Mouse (Mus musculus) spleen, adult 2 months (tissue): Measurements from ENCODE around the gene Agpat3. TPM values are rescaled to one million over a fixed set of nuclear protein-coding genes. Genes with fewer than 3 reads are reported as not detected.

ENCODE experiments used
- DNase-seq, 2 experiments: peaks; one replicate each; pipeline versions ENCODE4 v3.0.0 to v3.0.0-alpha.2; 2012 to 2021; ENCODE audit warnings: low spot score in 2 of 2, low read depth in 1 of 2
- H3K27ac ChIP-seq: fragments of 200-500 bp; 2 replicates; pipeline ENCODE4 v1.5.1; 2012; ENCODE audit warnings: low read length, inconsistent platforms; ENCODE audit not compliant: insufficient read depth
- H3K27me3 ChIP-seq: fragments of 200-500 bp; 2 replicates; pipeline ENCODE4 v1.6.1; 2012; ENCODE audit warnings: mild to moderate bottlenecking, moderate library complexity, low read length, inconsistent platforms; ENCODE audit not compliant: control insufficient read depth, insufficient read depth
- H3K36me3 ChIP-seq: fragments of 200-500 bp; 2 replicates; pipeline ENCODE4 v1.6.1; 2012; ENCODE audit warnings: mild to moderate bottlenecking, low read length, inconsistent platforms; ENCODE audit not compliant: control insufficient read depth, insufficient read depth
- H3K4me1 ChIP-seq: fragments of 200-500 bp; 2 replicates; pipeline ENCODE4 v1.6.1; 2011; ENCODE audit warnings: inconsistent platforms; ENCODE audit not compliant: control insufficient read depth, insufficient read depth, insufficient read length
- H3K4me3 ChIP-seq: fragments of 200-500 bp; 2 replicates; pipeline ENCODE4 v1.5.1; 2011; ENCODE audit warnings: mild to moderate bottlenecking, inconsistent platforms; ENCODE audit not compliant: insufficient read depth, insufficient read length; ENCODE audit errors: extremely low read depth
- CTCF ChIP-seq: fragments of 200-500 bp; IDR thresholded peaks from 2 replicates; pipeline ENCODE4 v1.5.1; 2011; ENCODE audit warnings: mild to moderate bottlenecking, inconsistent platforms; ENCODE audit not compliant: insufficient read depth, insufficient read length, insufficient replicate concordance; ENCODE audit errors: extremely low read depth
- POLR2A ChIP-seq: fragments of 200-500 bp; IDR thresholded peaks from 2 replicates; pipeline ENCODE4 v1.6.1; 2011; ENCODE audit warnings: low read depth, low read length, inconsistent platforms
- WGBS: fragments of 180-500 bp; shearing (Covaris S2); methylation state at CpG from one replicate; pipeline ENCODE4 v1.1.7; 2018; 5-methylcytosine and 5-hydroxymethylcytosine counted together
- polyA plus RNA-seq: library from polyadenylated mRNA; depleted of rRNA; stranded (reverse); fragments of >200 nt; gene quantifications from 2 replicates; pipeline ENCODE4 v1.2.3, GENCODE M21; 2012

The Agpat3 gene
- polyA plus RNA-seq, 1 experiment = 177 TPM

DNA sequence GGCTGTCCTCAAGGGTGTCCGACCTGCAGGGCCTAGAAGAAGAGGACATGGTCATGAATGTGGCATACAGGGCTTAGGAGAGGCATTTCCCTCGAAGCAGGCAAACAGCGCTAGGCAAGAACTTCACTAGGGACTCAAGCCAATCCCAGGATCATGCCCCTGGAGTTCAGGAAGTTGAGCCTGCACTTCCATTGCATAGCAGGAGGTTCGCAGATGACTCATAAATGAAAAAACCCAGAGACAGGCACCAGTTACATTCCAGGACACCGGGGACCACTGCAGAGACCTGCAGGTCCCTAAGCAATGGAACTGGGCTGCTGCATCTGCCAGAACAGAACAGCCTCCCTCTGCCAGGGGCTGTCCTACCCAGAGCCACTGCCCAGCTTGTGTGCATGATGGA lies 23.0 kb downstream of the Agpat3 start:
- no peak for TF ChIP-seq POLR2A
- TF ChIP-seq CTCF = no peak
- peaks cover 1% of the 10 kb centered on the region; the same call in 1 of the 2 replicates for H3K36me3 ChIP-seq
- no peak for DNase-seq
- no peak overlapping the region for H3K4me3 ChIP-seq
- H3K27me3 ChIP-seq = no peaks in the 10 kb centered on the region
- no peaks in the 10 kb centered on the region for H3K4me1 ChIP-seq
- WGBS = 75% methylated on average over 5 of the region's 5 CpGs
- no peak overlapping the region for H3K27ac ChIP-seq

DNA sequence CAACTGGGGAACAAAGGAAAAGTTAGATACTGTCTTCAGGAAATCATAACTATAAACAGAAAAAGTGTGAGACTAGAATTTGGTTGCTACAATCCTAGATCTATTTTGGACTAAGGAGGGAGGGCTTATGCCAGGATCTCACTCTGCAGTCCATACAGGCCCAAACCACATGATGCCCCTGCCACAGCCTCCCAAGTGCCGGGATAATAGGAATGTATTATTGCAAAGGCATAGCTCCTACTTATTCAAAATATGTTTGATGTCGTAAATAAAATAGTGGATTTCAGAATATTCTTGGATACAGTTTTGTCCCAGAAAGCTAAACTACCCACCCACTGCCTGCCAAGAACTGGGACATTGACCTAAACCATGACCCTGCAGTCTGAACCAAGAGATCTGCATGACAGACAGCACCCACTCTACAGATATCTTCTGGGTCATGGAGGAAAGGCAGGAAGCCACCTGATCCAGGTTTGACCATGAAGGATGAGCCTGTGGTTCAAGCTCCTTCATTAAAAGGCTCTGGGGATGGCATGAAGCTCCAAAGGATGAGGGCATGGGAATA lies 24.2 kb downstream of the Agpat3 start:
- no peaks in the 10 kb centered on the region for H3K4me1 ChIP-seq
- DNase-seq = no peak
- TF ChIP-seq CTCF = no peak
- TF ChIP-seq POLR2A = no peak
- WGBS = 90% methylated on average over 2 of the region's 2 CpGs
- H3K36me3 ChIP-seq = peaks cover 1% of the 10 kb centered on the region; the same call in 1 of the 2 replicates
- no peak overlapping the region for H3K27ac ChIP-seq
- no peaks in the 10 kb centered on the region for H3K27me3 ChIP-seq
- H3K4me3 ChIP-seq = no peak overlapping the region

DNA sequence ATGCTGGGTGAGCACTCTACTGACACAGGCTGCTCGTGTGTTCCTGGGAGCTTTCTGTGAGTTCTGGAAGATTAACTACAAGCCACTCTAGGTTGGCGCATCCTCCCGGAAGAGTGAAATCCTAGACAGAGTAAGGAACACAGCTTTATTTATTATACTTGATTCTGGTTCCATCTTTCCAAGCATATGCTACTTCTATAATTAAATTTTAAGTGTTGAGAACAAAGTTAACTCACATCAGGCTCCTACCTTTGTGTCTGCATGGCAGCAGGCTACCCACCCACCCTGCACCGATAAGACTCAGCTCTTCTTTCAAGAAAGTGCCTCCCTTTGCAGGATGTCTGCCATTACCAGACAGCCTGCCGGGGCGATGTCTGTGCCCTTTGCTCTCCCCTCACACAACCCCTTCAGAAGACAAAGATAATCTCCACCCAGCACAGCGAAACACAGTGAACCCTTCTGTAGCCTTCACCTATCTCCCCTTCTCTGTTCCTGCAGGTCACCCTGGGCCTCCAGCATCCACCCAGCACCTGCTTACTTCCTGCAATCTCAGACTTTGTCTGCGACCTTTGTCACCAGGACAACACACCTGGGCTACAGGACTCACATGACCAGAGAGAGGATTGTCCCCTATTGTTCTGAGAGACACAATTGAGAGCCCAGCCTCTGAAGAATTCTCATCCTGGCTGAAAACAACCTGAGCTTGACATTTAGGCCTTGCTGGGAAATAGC lies 26.2 kb downstream of the Agpat3 start:
- TF ChIP-seq POLR2A (no peak), CTCF (no peak)
- no peak overlapping the region for H3K4me3 ChIP-seq
- H3K4me1 ChIP-seq = no peaks in the 10 kb centered on the region
- peaks cover 1% of the 10 kb centered on the region; the same call in 1 of the 2 replicates for H3K36me3 ChIP-seq
- H3K27me3 ChIP-seq = no peaks in the 10 kb centered on the region
- 87% methylated on average over 8 of the region's 8 CpGs for WGBS
- DNase-seq = no peak
- H3K27ac ChIP-seq = no peak overlapping the region

DNA sequence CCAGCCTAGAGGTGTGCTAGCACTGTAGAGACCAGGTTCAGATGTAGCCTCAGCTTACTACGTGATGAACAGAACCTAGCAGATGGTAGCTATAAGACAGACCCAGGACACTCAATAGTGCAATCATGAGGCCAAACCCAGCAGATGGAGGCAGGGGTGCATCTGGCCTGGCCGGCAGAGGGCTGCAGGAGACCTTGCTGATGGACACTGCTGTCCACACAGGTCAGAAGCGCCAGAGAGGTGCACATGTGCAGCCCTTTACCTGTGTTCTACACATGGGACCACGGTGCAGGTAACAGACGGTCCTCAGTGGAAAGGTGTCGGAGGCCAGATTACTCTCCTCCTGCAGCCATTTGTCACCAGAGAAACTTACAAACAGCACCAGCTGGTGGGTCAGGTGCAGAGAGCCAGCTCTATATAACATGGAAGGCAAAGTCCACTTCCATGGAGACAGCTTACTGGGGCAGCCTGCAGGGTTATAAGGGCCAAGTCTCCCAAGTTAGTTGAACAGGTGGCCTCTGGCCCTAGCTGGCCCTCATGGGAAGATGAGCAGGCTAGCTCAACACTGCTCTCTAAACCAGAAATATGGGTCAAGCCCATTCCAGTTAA lies 27.6 kb downstream of the Agpat3 start:
- TF ChIP-seq POLR2A (no peak), CTCF (no peak)
- no peak overlapping the region for H3K4me3 ChIP-seq
- peaks cover 1% of the 10 kb centered on the region; the same call in 1 of the 2 replicates for H3K36me3 ChIP-seq
- no peaks in the 10 kb centered on the region for H3K27me3 ChIP-seq
- 91% methylated on average over 6 of the region's 6 CpGs for WGBS
- H3K27ac ChIP-seq = no peak overlapping the region
- no peaks in the 10 kb centered on the region for H3K4me1 ChIP-seq
- DNase-seq = no peak

DNA sequence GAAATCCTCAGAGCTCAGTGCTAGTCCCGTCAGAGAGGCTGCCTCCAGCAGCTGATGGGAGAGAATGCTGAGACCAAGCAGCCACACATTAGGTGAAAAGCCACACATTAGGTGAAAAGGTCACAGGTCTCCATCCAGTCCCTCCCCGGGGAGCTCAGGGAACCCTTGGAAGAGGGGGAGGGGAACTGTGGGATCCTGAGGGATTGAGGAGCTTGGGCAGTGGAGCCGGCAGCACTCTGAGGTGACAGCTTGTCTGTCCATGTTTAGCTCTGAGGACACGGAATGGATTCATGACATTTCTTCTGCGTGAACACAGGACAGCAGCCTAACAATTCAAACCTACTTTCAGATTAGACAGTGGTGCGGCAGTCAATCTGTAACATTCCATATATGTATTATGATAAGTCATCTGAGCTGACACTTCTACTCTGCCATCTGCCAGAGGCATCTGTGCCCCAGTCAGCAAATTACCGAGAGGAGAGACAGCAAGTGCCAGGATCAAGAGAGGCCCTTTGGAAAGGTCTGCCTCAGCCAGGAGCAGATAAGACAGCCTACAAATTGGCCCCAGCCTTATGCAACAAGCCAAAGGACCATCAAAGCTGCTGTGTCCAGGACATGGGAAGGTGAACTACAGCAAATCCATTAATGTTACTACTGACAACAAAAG lies 28.9 kb downstream of the Agpat3 start:
- Histone ChIP-seq H3K4me1 (no peaks in the 10 kb centered on the region), H3K27me3 (no peaks in the 10 kb centered on the region), H3K36me3 (no peaks in the 10 kb centered on the region; the same call in 1 of the 2 replicates), H3K27ac (no peak overlapping the region), H3K4me3 (no peak overlapping the region)
- DNase-seq = no peak
- TF ChIP-seq POLR2A (no peak), CTCF (no peak)
- whole genome bisulfite sequencing = 83% methylated on average over 7 of the region's 7 CpGs

DNA sequence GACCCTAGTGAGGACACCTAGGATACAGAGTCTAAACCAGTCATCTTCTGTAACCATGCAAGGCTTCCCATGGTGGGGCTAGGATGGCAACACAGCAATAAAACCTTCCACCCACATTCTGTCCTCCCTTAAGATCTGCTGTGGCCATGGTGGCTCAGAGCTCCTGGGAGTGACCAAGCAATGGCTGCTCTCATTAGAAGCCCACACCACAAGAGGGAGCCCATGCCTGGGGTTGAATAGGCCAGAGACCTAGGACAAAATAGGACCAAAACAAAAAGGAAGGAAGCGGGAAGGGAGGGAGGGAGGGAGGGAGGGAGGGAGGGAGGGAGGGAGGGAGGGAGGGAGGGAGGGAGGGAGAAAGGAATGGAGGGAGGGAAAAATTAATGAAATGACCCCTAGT lies 29.5 kb downstream of the Agpat3 start:
- TF ChIP-seq CTCF (no peak), POLR2A (no peak)
- Histone ChIP-seq H3K27me3 (no peaks in the 10 kb centered on the region), H3K4me3 (no peak overlapping the region), H3K27ac (no peak overlapping the region), H3K36me3 (no peaks in the 10 kb centered on the region; the same call in 1 of the 2 replicates), H3K4me1 (no peaks in the 10 kb centered on the region)
- no CpG with 5 or more reads among the region's 1 CpGs for WGBS
- DNase-seq = peak in 1 of 2 experiments; percentile 21
